Mouse (Mus musculus) CH12.LX (cell line): Measurements from ENCODE around the gene Atp5f1. TPM values are rescaled to one million over a fixed set of nuclear protein-coding genes. Genes with fewer than 3 reads are reported as not detected.

Experiments used
- DNase-seq: peaks from one replicate; pipeline ENCODE4 v3.0.0-alpha.2; 2013; ENCODE audit errors: extremely low read depth
- H3K27ac ChIP-seq: 2 replicates; pipeline ENCODE4 v1.5.1; 2012; ENCODE audit warnings: low read depth, mild to moderate bottlenecking, control low read depth, moderate library complexity; ENCODE audit not compliant: insufficient read depth
- H3K27me3 ChIP-seq: replicated peaks from 2 replicates; pipeline ENCODE3; 2012; ENCODE audit warnings: inconsistent platforms
- H3K36me3 ChIP-seq, 2 experiments: replicated peaks in 1 of 2; 2 replicates each; pipeline versions ENCODE3 to v1.6.1; 2012; ENCODE audit warnings: inconsistent platforms in 1 of 2, low read length in 1 of 2, mild to moderate bottlenecking in 1 of 2, mixed read lengths in 1 of 2, moderate library complexity in 1 of 2; ENCODE audit not compliant: control insufficient read depth in 1 of 2, insufficient read depth in 1 of 2
- H3K4me1 ChIP-seq, 2 experiments: 2 replicates each; pipeline ENCODE4 v1.6.1; 2012; ENCODE audit warnings: inconsistent platforms in 1 of 2, moderate library complexity in 1 of 2; ENCODE audit not compliant: insufficient read depth in 2 of 2, control insufficient read depth in 1 of 2
- H3K4me2 ChIP-seq: 2 replicates; pipeline ENCODE4 v1.6.1; 2012; ENCODE audit warnings: low read depth, mild to moderate bottlenecking, control low read depth; ENCODE audit not compliant: poor library complexity, insufficient read depth, severe bottlenecking
- H3K4me3 ChIP-seq, 3 experiments: fragments of 150-350 bp in 1 of 3; sonication (generic) in 1 of 3; replicated peaks in 1 of 3; 2 replicates each; pipeline versions ENCODE3 to v1.5.1; 2011 to 2012; ENCODE audit warnings: low read depth in 2 of 3, low read length in 2 of 3, mild to moderate bottlenecking in 2 of 3, moderate library complexity in 2 of 3, control low read depth in 1 of 3, improper control_type of control experiment in 1 of 3, inconsistent platforms in 1 of 3, mixed read lengths in 1 of 3; ENCODE audit not compliant: poor library complexity in 1 of 3
- H3K79me2 ChIP-seq: replicated peaks from 2 replicates; pipeline ENCODE4 v1.6.1; 2012; ENCODE audit warnings: mild to moderate bottlenecking, moderate library complexity; ENCODE audit not compliant: control insufficient read depth, poor library complexity, insufficient read depth, severe bottlenecking; ENCODE audit errors: extremely low read depth
- H3K9ac ChIP-seq: 2 replicates; pipeline ENCODE4 v1.6.1; 2012; ENCODE audit warnings: low read depth, mild to moderate bottlenecking, control low read depth, moderate library complexity; ENCODE audit not compliant: insufficient read depth
- H3K9me3 ChIP-seq: replicated peaks from 2 replicates; pipeline ENCODE3; 2012; ENCODE audit warnings: low read length, inconsistent platforms, mixed read lengths
- BHLHE40 ChIP-seq: IDR thresholded peaks from 2 replicates; pipeline ENCODE4 v1.6.1; 2011; ENCODE audit warnings: mild to moderate bottlenecking, low read depth, low read length, improper control_type of control experiment
- CTCF ChIP-seq, 2 experiments: IDR thresholded peaks in 1 of 2; conservative IDR thresholded peaks in 1 of 2; 2 replicates each; pipeline ENCODE4 v1.5.1; 2011 to 2012; ENCODE audit warnings: low read depth in 2 of 2, low read length in 2 of 2, improper control_type of control experiment in 1 of 2, inconsistent platforms in 1 of 2, mild to moderate bottlenecking in 1 of 2, moderate library complexity in 1 of 2
- JUND ChIP-seq: conservative IDR thresholded peaks from 2 replicates; pipeline ENCODE4 v1.6.1; 2011; ENCODE audit warnings: low read depth, low read length, improper control_type of control experiment
- MAFK ChIP-seq: IDR thresholded peaks from 2 replicates; pipeline ENCODE4 v1.6.1; 2011; ENCODE audit warnings: low read length, improper control_type of control experiment; ENCODE audit not compliant: insufficient replicate concordance
- MXI1 ChIP-seq: IDR thresholded peaks from 2 replicates; pipeline ENCODE4 v1.6.1; 2011; ENCODE audit warnings: mild to moderate bottlenecking, low read depth, low read length, improper control_type of control experiment
- NELFE ChIP-seq: IDR thresholded peaks from 2 replicates; pipeline ENCODE4 v1.6.1; 2011; ENCODE audit warnings: low read depth, low read length, improper control_type of control experiment
- PAX5 ChIP-seq: IDR thresholded peaks from 2 replicates; pipeline ENCODE4 v1.6.1; 2012; ENCODE audit warnings: low read length, inconsistent platforms, mixed read lengths
- POLR2A ChIP-seq: IDR thresholded peaks from 2 replicates; pipeline ENCODE4 v1.6.1; 2011; ENCODE audit warnings: low read depth, mild to moderate bottlenecking, improper control_type of control experiment, low read length
- POLR2AphosphoS2 ChIP-seq: IDR thresholded peaks from 2 replicates; pipeline ENCODE4 v1.6.1; 2011; ENCODE audit warnings: low read depth, low read length, improper control_type of control experiment
- RAD21 ChIP-seq: IDR thresholded peaks from 2 replicates; pipeline ENCODE4 v1.6.1; 2011; ENCODE audit warnings: low read depth, mild to moderate bottlenecking, low read length, improper control_type of control experiment, moderate library complexity
- SIN3A ChIP-seq: IDR thresholded peaks from 2 replicates; pipeline ENCODE4 v1.6.1; 2012; ENCODE audit warnings: low read length, improper control_type of control experiment, inconsistent platforms
- TBP ChIP-seq: conservative IDR thresholded peaks from 2 replicates; pipeline ENCODE4 v1.6.1; 2011; ENCODE audit warnings: low read depth, low read length, improper control_type of control experiment
- UBTF ChIP-seq: IDR thresholded peaks from 2 replicates; pipeline ENCODE4 v1.6.1; 2012; ENCODE audit warnings: low read depth, mild to moderate bottlenecking, inconsistent platforms, low read length, improper control_type of control experiment, moderate library complexity
- USF1 ChIP-seq: IDR thresholded peaks from 2 replicates; pipeline ENCODE4 v1.6.1; 2014; ENCODE audit warnings: low read depth, mild to moderate bottlenecking, inconsistent platforms, low read length, improper control_type of control experiment
- USF2 ChIP-seq: conservative IDR thresholded peaks from 2 replicates; pipeline ENCODE4 v1.6.1; 2011; ENCODE audit warnings: low read depth, low read length, improper control_type of control experiment
- ZMIZ1 ChIP-seq: IDR thresholded peaks from 2 replicates; pipeline ENCODE4 v1.6.1; 2012; ENCODE audit warnings: low read depth, mild to moderate bottlenecking, inconsistent platforms, low read length, improper control_type of control experiment
- ZNF384 ChIP-seq: IDR thresholded peaks from 2 replicates; pipeline ENCODE4 v1.6.1; 2012; ENCODE audit warnings: low read depth, low read length, improper control_type of control experiment, inconsistent platforms
- dilution Hi-C: fragments of 300-500 bp; cut with MboI; formaldehyde crosslinking; loops from 2 replicates; pipeline ENCODE4 v1.14.3; 2020; ENCODE audit warnings: low sequenced_read_pairs; ENCODE audit not compliant: extremely low pct_unique_long_range_greater_than_20kb, extremely low pct_ligation_motif_present
- in situ Hi-C: fragments of 300-500 bp; cut with MboI; formaldehyde crosslinking; loops from 3 replicates; pipeline ENCODE4 v1.14.3; 2019; ENCODE audit warnings: low sequenced_read_pairs, low pct_ligation_motif_present, low pct_unique_long_range_greater_than_20kb, mixed read lengths
- polyA plus RNA-seq: library from polyadenylated mRNA; unstranded; fragments of >175 nt; gene quantifications from 2 replicates; pipeline ENCODE4 v1.2.1, GENCODE M21; 2012; ENCODE audit warnings: low read depth; ENCODE audit not compliant: insufficient read length
- total RNA-seq, 2 experiments: library from RNA; depleted of rRNA; stranded (reverse); fragments of 300-350 nt in 1 of 2; fragments of >200 nt in 1 of 2; gene quantifications; 2 replicates each; pipeline ENCODE4 v1.2.3; 2012 to 2014

Gene Atp5f1
- total and polyA plus RNA-seq, 3 experiments = 317 to 676 (median 494) TPM

DNA sequence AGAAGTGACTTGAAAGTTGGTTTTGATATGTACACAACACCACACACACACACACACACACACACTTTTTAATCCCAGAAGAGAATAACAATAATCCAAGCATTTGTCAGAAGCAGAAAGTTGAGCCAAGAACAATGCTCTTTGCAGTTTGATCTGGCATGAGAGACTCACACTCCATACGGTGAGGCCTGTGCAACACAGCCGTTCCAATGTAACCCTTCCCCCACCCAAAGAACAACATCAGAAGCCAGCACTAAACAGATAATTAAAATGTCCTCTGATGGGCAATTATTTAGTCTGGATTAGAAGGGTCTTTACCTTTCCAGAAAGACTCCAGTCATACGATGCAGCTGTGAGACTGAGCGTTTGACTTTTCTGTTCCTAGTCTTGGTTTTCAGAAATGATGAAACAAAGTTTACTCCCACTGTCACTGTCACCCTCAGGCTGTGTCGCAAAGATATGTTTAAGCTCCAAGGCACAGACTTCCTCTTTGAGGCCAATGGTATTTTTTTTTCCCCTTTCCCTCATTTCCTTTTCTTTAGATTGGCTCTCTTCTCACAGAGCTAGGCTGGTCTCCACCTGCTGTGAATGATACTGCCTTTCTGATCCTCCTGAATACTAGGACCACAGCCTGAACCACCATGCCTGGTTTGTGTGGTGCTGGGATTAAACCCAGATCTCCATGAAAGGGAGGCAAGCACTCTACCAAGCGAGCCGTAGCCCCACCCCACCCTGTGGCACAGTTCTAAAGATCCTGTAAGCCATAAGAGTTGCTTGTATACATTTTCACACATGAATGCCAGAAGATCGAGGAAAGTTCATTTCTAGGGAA lies 27.4 kb downstream of the Atp5f1 start, which contains the start of gene I830077J02Rik:
Gene I830077J02Rik, minus strand, starts transcription at position 425 of the 832 bp plus-strand sequence.
- Histone ChIP-seq H3K4me3 (peak within 1 kb of the TSS in 2 of 3 experiments; percentile 24 to 51), H3K79me2 (no peaks in the 10 kb centered on the region), H3K27me3 (no peaks in the 10 kb centered on the region), H3K27ac (no peak within 1 kb of the TSS), H3K4me1 (peaks cover 15 to 49% of the 10 kb centered on the region in 2 experiments), H3K9ac (no peak within 1 kb of the TSS), H3K36me3 (peaks cover 2 to 19% of the 10 kb centered on the region in 2 experiments), H3K4me2 (no peak within 1 kb of the TSS), H3K9me3 (no peaks in the 10 kb centered on the region)
- no peak for TF ChIP-seq RAD21
- TF ChIP-seq NELFE = no peak
- TF ChIP-seq PAX5 = no peak
- no peak for TF ChIP-seq MAFK
- peak; percentile 58; the same call in 1 of the 2 replicates for TF ChIP-seq ZNF384
- no peak for TF ChIP-seq POLR2AphosphoS2
- in situ Hi-C loops (no loop called here), dilution Hi-C loops (no loop called here)
- DNase-seq = peak; percentile 50

DNA sequence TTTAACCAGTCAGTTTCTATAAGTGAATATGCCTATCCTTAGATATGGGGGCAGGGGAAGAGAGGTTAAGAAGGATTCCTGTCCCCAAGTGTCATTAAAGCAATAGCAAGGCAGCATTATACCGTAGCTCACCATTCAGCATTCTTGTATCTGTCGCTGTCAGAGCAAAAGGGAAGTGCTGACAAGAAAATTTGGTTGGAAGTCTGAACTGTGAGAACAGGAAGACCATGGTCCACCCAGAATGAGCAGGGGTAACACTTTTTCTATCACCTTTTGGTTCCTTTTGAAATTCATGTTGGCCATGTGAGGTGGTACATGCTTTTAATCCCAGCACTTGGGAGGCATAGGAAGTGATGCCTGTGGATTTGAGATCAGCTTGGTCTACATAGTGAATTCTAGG lies 28.8 kb downstream of the Atp5f1 start:
- H3K9me3 ChIP-seq = no peaks in the 10 kb centered on the region
- H3K4me2 ChIP-seq = no peak overlapping the region
- H3K27ac ChIP-seq = no peak overlapping the region
- H3K4me3 ChIP-seq = peak overlapping the region in 1 of 3 experiments; percentile 23
- no peaks in the 10 kb centered on the region for H3K27me3 ChIP-seq
- H3K36me3 ChIP-seq = peaks cover 0 to 17% of the 10 kb centered on the region in 2 experiments
- DNase-seq = no peak
- dilution Hi-C loops = no loop called here
- H3K79me2 ChIP-seq = no peaks in the 10 kb centered on the region
- no peak for TF ChIP-seq RAD21
- TF ChIP-seq NELFE = no peak
- TF ChIP-seq CTCF (conservative IDR thresholded peaks at IDR 0.05 in 1 of 2, IDR thresholded peaks at IDR 0.05 in 1 of 2; ENCODE audit: low read depth in 2 of 2, low read length in 2 of 2) = no peak
- no peak for TF ChIP-seq BHLHE40
- no peak for TF ChIP-seq MXI1
- no peak for TF ChIP-seq USF2
- no peak for TF ChIP-seq USF1
- TF ChIP-seq JUND = no peak
- TF ChIP-seq ZMIZ1 = no peak
- no peak for TF ChIP-seq TBP
- no peak for TF ChIP-seq UBTF
- no peak for TF ChIP-seq POLR2A
- TF ChIP-seq SIN3A = no peak
- in situ Hi-C loops = no loop called here
- no peak overlapping the region for H3K9ac ChIP-seq
- peaks cover 15 to 50% of the 10 kb centered on the region in 2 experiments for H3K4me1 ChIP-seq
